Mouse (Mus musculus) neural tube, embryonic 14.5 days (tissue): ENCODE measurements around the gene Arf3. TPM values are rescaled to one million over a fixed set of nuclear protein-coding genes. Genes with fewer than 3 reads are reported as not detected.

Source experiments
- ATAC-seq: fragments of 200-750 bp; cut with Nextera tagmentation; 2 replicates; pipeline ENCODE4 v1.8.0; 2017; ENCODE audit warnings: low read depth, mild to moderate bottlenecking, moderate TSS enrichment, moderate library complexity
- H3K27ac ChIP-seq: fragments of 300-500 bp; sonication (generic); 2 replicates; pipeline ENCODE4 v1.5.1; 2014; ENCODE audit warnings: low read depth, mild to moderate bottlenecking, control low read depth, low read length, moderate library complexity, mixed read lengths
- H3K27me3 ChIP-seq: fragments of 300-500 bp; sonication (generic); 2 replicates; pipeline ENCODE4 v1.6.1; 2014; ENCODE audit warnings: low read length; ENCODE audit not compliant: control insufficient read depth, insufficient read depth
- H3K36me3 ChIP-seq: fragments of 300-500 bp; sonication (generic); 2 replicates; pipeline ENCODE4 v1.6.1; 2014; ENCODE audit warnings: low read length, mixed read lengths; ENCODE audit not compliant: control insufficient read depth, insufficient read depth
- H3K4me1 ChIP-seq: fragments of 300-500 bp; sonication (generic); 2 replicates; pipeline ENCODE4 v1.6.1; 2014; ENCODE audit warnings: low read length; ENCODE audit not compliant: control insufficient read depth, insufficient read depth
- H3K4me2 ChIP-seq: fragments of 300-500 bp; sonication (generic); 2 replicates; pipeline ENCODE4 v1.6.1; 2014; ENCODE audit warnings: mild to moderate bottlenecking, low read depth, low read length, control low read depth
- H3K4me3 ChIP-seq: fragments of 300-500 bp; sonication (generic); 2 replicates; pipeline ENCODE4 v1.5.1; 2014; ENCODE audit warnings: low read depth, low read length, control low read depth, mixed read lengths
- H3K9ac ChIP-seq: fragments of 300-500 bp; sonication (generic); replicated peaks from 2 replicates; pipeline ENCODE4 v1.6.1; 2014; ENCODE audit warnings: low read depth, mild to moderate bottlenecking, control low read depth, low read length, mixed read lengths
- H3K9me3 ChIP-seq: fragments of 300-500 bp; sonication (generic); 2 replicates; pipeline ENCODE4 v1.6.1; 2016; ENCODE audit warnings: low read length; ENCODE audit not compliant: control insufficient read depth
- WGBS: fragments of 180-500 bp; shearing (Covaris S2); extraction: QIAGEN DNeasy Blood & Tissue Kit; methylation state at CpG from one replicate; pipeline ENCODE4 v1.1.7; 2014; 5-methylcytosine and 5-hydroxymethylcytosine counted together
- polyA plus RNA-seq: library from polyadenylated mRNA; unstranded; fragments of >200 nt; fragmentation: Nextera tagmentation; extraction: Ambion mirVana; gene quantifications from 2 replicates; pipeline ENCODE4 v1.2.1, GENCODE M21; 2014

Gene Arf3
- polyA plus RNA-seq, 1 experiment from 2014 or later, result 66.3 TPM

GRCm38 (mm10) chr15:98805324-98806040 is 42.5 kb upstream of the Arf3 start:
- Histone ChIP-seq H3K27me3 (peaks cover 64% of the 10 kb centered on the region), H3K27ac (no peak overlapping the region), H3K4me2 (peak overlapping the region; percentile 67), H3K36me3 (no peaks in the 10 kb centered on the region), H3K9me3 (no peaks in the 10 kb centered on the region), H3K4me3 (peak overlapping the region; percentile 39), H3K9ac (peak overlapping the region; percentile 52), H3K4me1 (peaks cover 27% of the 10 kb centered on the region)
- ATAC-seq, result peak; percentile 42; the same call in 1 of the 2 replicates
- 1% methylated on average over 64 of the region's 64 CpGs for WGBS

- H3K4me2 ChIP-seq, result peak overlapping the region; percentile 19; the same call in 1 of the 2 replicates
- H3K36me3 ChIP-seq, result no peaks in the 10 kb centered on the region
- under 1% methylated on average over 32 of the region's 32 CpGs for WGBS
- H3K4me1 ChIP-seq, result peaks cover 27% of the 10 kb centered on the region
- peak overlapping the region; percentile 16; the same call in 1 of the 2 replicates for H3K4me3 ChIP-seq
- no peak overlapping the region; the same call in 1 of the 2 replicates for H3K9ac ChIP-seq
- peaks cover 58% of the 10 kb centered on the region for H3K27me3 ChIP-seq
- H3K9me3 ChIP-seq, result no peaks in the 10 kb centered on the region
- peak; percentile 42; the same call in 1 of the 2 replicates for ATAC-seq
- no peak overlapping the region for H3K27ac ChIP-seq
Measured at GRCm38 (mm10) chr15:98804054-98804453, 41.0 kb upstream of the Arf3 start.

- no peak overlapping the region for H3K9ac ChIP-seq
- no peaks in the 10 kb centered on the region for H3K9me3 ChIP-seq
- no peak overlapping the region for H3K4me2 ChIP-seq
- H3K36me3 ChIP-seq, result no peaks in the 10 kb centered on the region
- H3K27ac ChIP-seq, result no peak overlapping the region
- H3K4me3 ChIP-seq, result no peak overlapping the region
- peaks cover 54% of the 10 kb centered on the region for H3K27me3 ChIP-seq
- 8% methylated on average over 8 of the region's 8 CpGs for WGBS
- H3K4me1 ChIP-seq, result peaks cover 19% of the 10 kb centered on the region
- ATAC-seq, result no peak
Measured at GRCm38 (mm10) chr15:98802926-98803325, 39.9 kb upstream of the Arf3 start.

GRCm38 (mm10) chr15:98799396-98799795 is 36.4 kb upstream of the Arf3 start:
- H3K9ac ChIP-seq, result no peak overlapping the region
- H3K4me3 ChIP-seq, result no peak overlapping the region
- H3K27me3 ChIP-seq, result peaks cover 47% of the 10 kb centered on the region
- 12% methylated on average over 12 of the region's 12 CpGs for WGBS
- ATAC-seq, result no peak
- no peak overlapping the region for H3K27ac ChIP-seq
- no peaks in the 10 kb centered on the region for H3K36me3 ChIP-seq
- H3K9me3 ChIP-seq, result no peaks in the 10 kb centered on the region
- no peak overlapping the region for H3K4me2 ChIP-seq
- H3K4me1 ChIP-seq, result peaks cover 10% of the 10 kb centered on the region; the same call in 1 of the 2 replicates

GRCm38 (mm10) chr15:98798903-98799302 is 35.9 kb upstream of the Arf3 start:
- Histone ChIP-seq H3K27ac (no peak overlapping the region), H3K4me2 (no peak overlapping the region), H3K9me3 (no peaks in the 10 kb centered on the region), H3K4me3 (no peak overlapping the region), H3K27me3 (peaks cover 50% of the 10 kb centered on the region), H3K9ac (no peak overlapping the region), H3K36me3 (no peaks in the 10 kb centered on the region), H3K4me1 (peaks cover 10% of the 10 kb centered on the region; the same call in 1 of the 2 replicates)
- ATAC-seq, result no peak
- WGBS, result 55% methylated on average over 3 of the region's 3 CpGs

GRCm38 (mm10) chr15:98797835-98798492 is 35.0 kb upstream of the Arf3 start:
- Histone ChIP-seq H3K4me2 (no peak overlapping the region), H3K36me3 (no peaks in the 10 kb centered on the region), H3K27ac (no peak overlapping the region), H3K27me3 (peaks cover 56% of the 10 kb centered on the region), H3K4me3 (no peak overlapping the region), H3K9ac (no peak overlapping the region), H3K9me3 (no peaks in the 10 kb centered on the region), H3K4me1 (peaks cover 10% of the 10 kb centered on the region)
- 3% methylated on average over 28 of the region's 28 CpGs for WGBS
- ATAC-seq, result peak; percentile 91

- Histone ChIP-seq H3K4me3 (no peak overlapping the region), H3K27ac (no peak overlapping the region), H3K36me3 (no peaks in the 10 kb centered on the region), H3K4me2 (no peak overlapping the region), H3K4me1 (peaks cover 17% of the 10 kb centered on the region), H3K27me3 (peaks cover 59% of the 10 kb centered on the region), H3K9me3 (no peaks in the 10 kb centered on the region), H3K9ac (no peak overlapping the region)
- ATAC-seq, result no peak
- 3% methylated on average over 13 of the region's 13 CpGs for WGBS
Measured at GRCm38 (mm10) chr15:98796803-98797595, 34.0 kb upstream of the Arf3 start.

- peaks cover 78% of the 10 kb centered on the region for H3K27me3 ChIP-seq
- peak overlapping the region; percentile 31 for H3K4me3 ChIP-seq
- WGBS, result 3% methylated on average over 13 of the region's 13 CpGs
- H3K4me2 ChIP-seq, result peak overlapping the region; percentile 52
- H3K4me1 ChIP-seq, result peaks cover 20% of the 10 kb centered on the region
- no peak overlapping the region for H3K27ac ChIP-seq
- no peak for ATAC-seq
- H3K9ac ChIP-seq, result 0 out of 2 replicates have a peak overlapping the region, but pooled peaks have one; percentile 16
- H3K36me3 ChIP-seq, result no peaks in the 10 kb centered on the region
- H3K9me3 ChIP-seq, result no peaks in the 10 kb centered on the region
Measured at GRCm38 (mm10) chr15:98793141-98793698, 30.2 kb upstream of the Arf3 start.
